Mouse (Mus musculus): ENCODE results near the gene Snrnp27. TPM values are rescaled to one million over a fixed set of nuclear protein-coding genes. Genes with fewer than 3 reads are reported as not detected.

Gene Snrnp27
- polyA plus RNA-seq, 2 experiments from 2014 or later: 100 to 121 TPM

Other genes with a start within 250 kb of the Snrnp27 start
- gene C87436, start 246.1 kb downstream of the Snrnp27 start, polyA plus RNA-seq (2017; shearing (Covaris generic)): 10 to 100 TPM; 41.0 to 43.8 TPM
- gene Pcbp1, start 158.2 kb downstream of the Snrnp27 start, polyA plus RNA-seq (2017; shearing (Covaris generic)): 10 to 100 TPM; 18.5 to 35.3 TPM
- under 1 TPM in 1 of 2 experiments, not detected in 1; 0.20 TPM for gene Asprv1, start 56.4 kb downstream of the Snrnp27 start, polyA plus RNA-seq (2017; shearing (Covaris generic))
- 10 to 100 TPM; 17.8 to 21.8 TPM for gene Mxd1, start 15.4 kb downstream of the Snrnp27 start, polyA plus RNA-seq (2017; shearing (Covaris generic))
- 10 to 100 TPM; 10.7 to 15.5 TPM for gene Gmcl1, start 48.9 kb upstream of the Snrnp27 start, polyA plus RNA-seq (2017; shearing (Covaris generic))
- gene Anxa4, start 109.1 kb upstream of the Snrnp27 start, polyA plus RNA-seq (2017; shearing (Covaris generic)): 10 to 100 TPM; 22.6 to 24.4 TPM
- 10 to 100 TPM; 22.8 to 29.2 TPM for gene Aak1, start 165.0 kb upstream of the Snrnp27 start, polyA plus RNA-seq (2017; shearing (Covaris generic))

Data from CD4-positive, CD25-positive, alpha-beta regulatory T cell, adult 4 months (primary cell).